Mouse (Mus musculus): ENCODE data around the gene Ank3. TPM values are rescaled to one million over a fixed set of nuclear protein-coding genes. Genes with fewer than 3 reads are reported as not detected.

The Ank3 gene
- total and polyA plus RNA-seq, 2 experiments from 2014 or later: 23.4 to 64.7 TPM

GRCm38 (mm10) chr10:69632885-69633284 lies 234.3 kb downstream of the Ank3 start:
- no peak for TF ChIP-seq EP300 (IDR thresholded peaks at IDR 0.05; ENCODE audit: low read depth)
- TF ChIP-seq CTCF (IDR thresholded peaks at IDR 0.05; ENCODE audit: low read depth): no peak
- WGBS: 85% methylated on average over 8 of the region's 8 CpGs
- Histone ChIP-seq H3K27ac (ENCODE audit: low read depth) (no peak overlapping the region), H3K27me3 (ENCODE audit: control insufficient read depth, insufficient read depth, low read length) (no peaks in the 10 kb centered on the region), H3K36me3 (replicated peaks; ENCODE audit: control insufficient read depth, insufficient read depth, low read length) (no peaks in the 10 kb centered on the region), H3K4me1 (ENCODE audit: control insufficient read depth, insufficient read depth) (peaks cover 4% of the 10 kb centered on the region; the same call in 1 of the 2 replicates), H3K4me2 (ENCODE audit: low read depth, low read length) (no peak overlapping the region), H3K4me3 (ENCODE audit: low read depth, low read length) (no peak overlapping the region), H3K9ac (replicated peaks; ENCODE audit: low read depth, low read length) (no peak overlapping the region), H3K9me3 (replicated peaks; ENCODE audit: control insufficient read depth, low read length) (no peaks in the 10 kb centered on the region)
- DNase-seq (ENCODE audit: low spot score) (no peak), ATAC-seq (ENCODE audit: insufficient read depth, low read depth) (no peak)

- peaks cover 4% of the 10 kb centered on the region; the same call in 1 of the 2 replicates for H3K4me1 ChIP-seq (ENCODE audit: control insufficient read depth, insufficient read depth)
- 71% methylated on average over 5 of the region's 5 CpGs for WGBS
Measured at GRCm38 (mm10) chr10:69634891-69635290, 236.3 kb downstream of the Ank3 start.

DNA sequence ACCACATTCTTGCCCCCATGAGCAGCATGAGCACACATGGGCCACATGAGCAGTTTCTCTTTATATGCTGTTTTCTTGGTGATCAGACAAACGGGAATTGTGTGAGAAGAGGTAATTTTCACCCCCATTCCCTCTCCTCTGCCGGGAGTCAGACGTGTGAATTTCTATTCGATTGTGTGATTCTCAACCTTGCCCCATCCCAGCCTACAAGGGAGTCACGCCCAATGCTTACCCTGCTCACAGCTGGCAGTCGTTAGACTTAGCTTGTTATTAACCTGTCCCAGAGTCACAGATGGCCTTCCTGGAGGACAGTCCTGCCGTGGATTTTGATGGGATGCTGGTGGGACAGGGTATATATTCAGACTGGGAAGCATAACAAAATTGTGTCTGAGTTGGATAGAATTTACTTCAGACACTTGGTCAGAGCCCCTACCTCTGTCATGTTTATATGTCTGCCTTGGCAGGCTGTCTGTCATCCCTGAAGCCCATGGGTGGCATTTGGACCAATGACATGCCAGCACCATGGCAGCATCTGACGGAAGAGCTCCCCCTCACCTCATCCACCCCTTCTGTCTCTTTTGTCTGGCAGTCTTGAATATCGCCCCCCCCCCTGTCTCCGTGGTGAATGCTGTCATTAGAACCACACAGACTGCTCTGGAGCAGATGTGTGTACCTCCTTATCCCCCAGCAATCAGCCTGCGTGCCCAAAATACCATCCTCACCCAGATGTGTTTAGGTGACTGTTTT lies 237.5 kb downstream of the Ank3 start:
- H3K4me1 ChIP-seq (ENCODE audit: control insufficient read depth, insufficient read depth): peaks cover 4% of the 10 kb centered on the region; the same call in 1 of the 2 replicates
- H3K36me3 ChIP-seq (replicated peaks; ENCODE audit: control insufficient read depth, insufficient read depth, low read length): no peaks in the 10 kb centered on the region
- no peaks in the 10 kb centered on the region for H3K9me3 ChIP-seq (replicated peaks; ENCODE audit: control insufficient read depth, low read length)
- H3K9ac ChIP-seq (replicated peaks; ENCODE audit: low read depth, low read length): no peak overlapping the region
- no peak overlapping the region for H3K4me3 ChIP-seq (ENCODE audit: low read depth, low read length)
- 63% methylated on average over 11 of the region's 11 CpGs for WGBS
- ATAC-seq (ENCODE audit: insufficient read depth, low read depth) (no peak), DNase-seq (ENCODE audit: low spot score) (no peak)
- H3K27me3 ChIP-seq (ENCODE audit: control insufficient read depth, insufficient read depth, low read length): no peaks in the 10 kb centered on the region
- TF ChIP-seq CTCF (IDR thresholded peaks at IDR 0.05; ENCODE audit: low read depth): no peak
- TF ChIP-seq EP300 (IDR thresholded peaks at IDR 0.05; ENCODE audit: low read depth): no peak
- no peak overlapping the region for H3K27ac ChIP-seq (ENCODE audit: low read depth)
- H3K4me2 ChIP-seq (ENCODE audit: low read depth, low read length): no peak overlapping the region

More at GRCm38 (mm10) chr10:69634891-69635290, 236.3 kb downstream of the Ank3 start:
- ATAC-seq (ENCODE audit: insufficient read depth, low read depth): no peak
- H3K9ac ChIP-seq (replicated peaks; ENCODE audit: low read depth, low read length): no peak overlapping the region
- TF ChIP-seq EP300 (IDR thresholded peaks at IDR 0.05; ENCODE audit: low read depth) (no peak), CTCF (IDR thresholded peaks at IDR 0.05; ENCODE audit: low read depth) (no peak)
- no peak for DNase-seq (ENCODE audit: low spot score)
- no peak overlapping the region for H3K4me3 ChIP-seq (ENCODE audit: low read depth, low read length)
- H3K36me3 ChIP-seq (replicated peaks; ENCODE audit: control insufficient read depth, insufficient read depth, low read length): no peaks in the 10 kb centered on the region
- no peaks in the 10 kb centered on the region for H3K27me3 ChIP-seq (ENCODE audit: control insufficient read depth, insufficient read depth, low read length)
- no peak overlapping the region for H3K27ac ChIP-seq (ENCODE audit: low read depth)
- H3K9me3 ChIP-seq (replicated peaks; ENCODE audit: control insufficient read depth, low read length): no peaks in the 10 kb centered on the region
- no peak overlapping the region for H3K4me2 ChIP-seq (ENCODE audit: low read depth, low read length)

DNA sequence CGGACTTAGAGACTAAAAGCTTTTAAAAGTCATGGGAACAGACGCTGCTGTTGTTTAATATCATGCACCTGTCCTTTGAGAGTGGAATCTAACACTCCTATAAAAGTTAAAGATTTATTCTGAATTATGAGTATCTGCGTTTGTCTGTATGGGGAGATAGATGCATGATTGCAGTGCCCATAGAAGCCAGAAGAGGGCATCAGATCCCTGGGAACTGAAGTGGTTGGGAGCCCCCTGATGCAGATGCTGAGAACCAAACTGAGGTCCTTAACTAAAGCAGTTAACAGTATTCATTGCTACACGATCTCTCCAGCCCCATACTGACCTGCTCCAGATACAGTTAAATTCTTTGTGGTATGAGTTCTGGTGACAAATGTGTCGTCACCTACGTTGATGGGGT lies 240.6 kb downstream of the Ank3 start:
- Histone ChIP-seq H3K4me3 (ENCODE audit: low read depth, low read length) (no peak overlapping the region), H3K9me3 (replicated peaks; ENCODE audit: control insufficient read depth, low read length) (no peaks in the 10 kb centered on the region), H3K36me3 (replicated peaks; ENCODE audit: control insufficient read depth, insufficient read depth, low read length) (no peaks in the 10 kb centered on the region), H3K27me3 (ENCODE audit: control insufficient read depth, insufficient read depth, low read length) (no peaks in the 10 kb centered on the region), H3K9ac (replicated peaks; ENCODE audit: low read depth, low read length) (no peak overlapping the region), H3K27ac (ENCODE audit: low read depth) (no peak overlapping the region), H3K4me2 (ENCODE audit: low read depth, low read length) (no peak overlapping the region), H3K4me1 (ENCODE audit: control insufficient read depth, insufficient read depth) (peaks cover 17% of the 10 kb centered on the region)
- TF ChIP-seq EP300 (IDR thresholded peaks at IDR 0.05; ENCODE audit: low read depth) (no peak), CTCF (IDR thresholded peaks at IDR 0.05; ENCODE audit: low read depth) (no peak)
- WGBS: 90% methylated on average over 6 of the region's 6 CpGs
- ATAC-seq (ENCODE audit: insufficient read depth, low read depth) (no peak), DNase-seq (ENCODE audit: low spot score) (no peak)

GRCm38 (mm10) chr10:69640617-69641016 lies 242.0 kb downstream of the Ank3 start:
- WGBS: 80% methylated on average over 4 of the region's 4 CpGs
- Histone ChIP-seq H3K36me3 (replicated peaks; ENCODE audit: control insufficient read depth, insufficient read depth, low read length) (no peaks in the 10 kb centered on the region), H3K27ac (ENCODE audit: low read depth) (no peak overlapping the region), H3K9ac (replicated peaks; ENCODE audit: low read depth, low read length) (no peak overlapping the region), H3K9me3 (replicated peaks; ENCODE audit: control insufficient read depth, low read length) (no peaks in the 10 kb centered on the region), H3K4me2 (ENCODE audit: low read depth, low read length) (no peak overlapping the region), H3K4me3 (ENCODE audit: low read depth, low read length) (no peak overlapping the region), H3K4me1 (ENCODE audit: control insufficient read depth, insufficient read depth) (peaks cover 17% of the 10 kb centered on the region), H3K27me3 (ENCODE audit: control insufficient read depth, insufficient read depth, low read length) (no peaks in the 10 kb centered on the region)
- ATAC-seq (ENCODE audit: insufficient read depth, low read depth) (no peak), DNase-seq (ENCODE audit: low spot score) (no peak)
- TF ChIP-seq CTCF (IDR thresholded peaks at IDR 0.05; ENCODE audit: low read depth) (peak; percentile 33; the same call in 1 of the 2 replicates), EP300 (IDR thresholded peaks at IDR 0.05; ENCODE audit: low read depth) (no peak)
